15 mouse cellular contexts compared by ENCODE assay signal in genomic region chr1:166345602-166346001, GRCm38 (mm10).
"Had no signal": no experiment of that assay in that cellular context is flagged by ENCODE, and none has a peak within 500 bp of the region (broad histone marks: within the 10 kb centered on the region; RNA-seq: fewer than 3 reads in every experiment).

No protein-coding gene starts in this region.

- H3K4me1 ChIP-seq: limb, embryonic 15.5 days; liver, embryonic 15.5 days had no signal

- DNase-seq: kidney, adult 9 months; lung, embryonic 14.5 days; lung, postnatal 10 days; lung, postnatal 4 days; right cerebral cortex, postnatal 25 days; thymus, postnatal 4 days had no signal

- H3K4me3 ChIP-seq: limb, embryonic 15.5 days; liver, embryonic 15.5 days; midbrain, embryonic 12.5 days; myocyte; neural tube, embryonic 15.5 days had no signal

- H3K36me3 ChIP-seq: limb, embryonic 15.5 days; liver, embryonic 15.5 days; midbrain, embryonic 12.5 days; neural tube, embryonic 15.5 days had no signal

- H3K9ac ChIP-seq: limb, embryonic 15.5 days; liver, embryonic 15.5 days; lung, embryonic 14.5 days; midbrain, embryonic 12.5 days; neural tube, embryonic 15.5 days had no signal

- H3K4me2 ChIP-seq: limb, embryonic 15.5 days; liver, embryonic 15.5 days; lung, embryonic 14.5 days; midbrain, embryonic 12.5 days; neural tube, embryonic 15.5 days had no signal

- H3K27ac ChIP-seq: kidney, postnatal 0 days; limb, embryonic 15.5 days; liver, embryonic 15.5 days; midbrain, embryonic 12.5 days; neural tube, embryonic 15.5 days; stomach, postnatal 0 days had no signal

- H3K27me3 ChIP-seq: limb, embryonic 15.5 days had no signal

- ATAC-seq: inflammation-experienced regulatory T-cells, adult 6 months; intestine, postnatal 0 days had no signal

- H3K9me3 ChIP-seq: limb, embryonic 15.5 days; liver, embryonic 15.5 days; midbrain, embryonic 12.5 days; neural tube, embryonic 15.5 days had no signal
